Mouse (Mus musculus) cortical plate, adult 2 months (tissue): ENCODE results near the gene Peli3.

Source experiments
- CTCF ChIP-seq: fragments of 200-500 bp; IDR thresholded peaks from 2 replicates; pipeline ENCODE4 v1.5.1; 2011; ENCODE audit warnings: mild to moderate bottlenecking, control low read depth, low read length; ENCODE audit not compliant: insufficient read depth; ENCODE audit errors: extremely low read depth
- POLR2A ChIP-seq: fragments of 200-500 bp; IDR thresholded peaks from 2 replicates; pipeline ENCODE4 v1.6.1; 2011; ENCODE audit warnings: mild to moderate bottlenecking, low read length, control low read depth; ENCODE audit not compliant: insufficient read depth; ENCODE audit errors: extremely low read depth

GRCm38 (mm10) chr19:4896780-4897520, 46.0 kb downstream of the Peli3 start:
- no peak for TF ChIP-seq CTCF
- no peak for TF ChIP-seq POLR2A
